Mouse (Mus musculus): ENCODE measurements at regions not wholly inside any gene's neighbourhood (a gene's known extent, or its start where the extent isn't known, plus 50 kb on each side); places are given as distances from the start of the nearest gene placed in this dataset.

GRCm38 (mm10) chr14:76625589-76626368, 69.1 kb upstream of the Serp2 start:
- no peak for DNase-seq

- DNase-seq, result no peak
Measured at GRCm38 (mm10) chr14:76624626-76625378, 68.1 kb upstream of the Serp2 start.

DNA sequence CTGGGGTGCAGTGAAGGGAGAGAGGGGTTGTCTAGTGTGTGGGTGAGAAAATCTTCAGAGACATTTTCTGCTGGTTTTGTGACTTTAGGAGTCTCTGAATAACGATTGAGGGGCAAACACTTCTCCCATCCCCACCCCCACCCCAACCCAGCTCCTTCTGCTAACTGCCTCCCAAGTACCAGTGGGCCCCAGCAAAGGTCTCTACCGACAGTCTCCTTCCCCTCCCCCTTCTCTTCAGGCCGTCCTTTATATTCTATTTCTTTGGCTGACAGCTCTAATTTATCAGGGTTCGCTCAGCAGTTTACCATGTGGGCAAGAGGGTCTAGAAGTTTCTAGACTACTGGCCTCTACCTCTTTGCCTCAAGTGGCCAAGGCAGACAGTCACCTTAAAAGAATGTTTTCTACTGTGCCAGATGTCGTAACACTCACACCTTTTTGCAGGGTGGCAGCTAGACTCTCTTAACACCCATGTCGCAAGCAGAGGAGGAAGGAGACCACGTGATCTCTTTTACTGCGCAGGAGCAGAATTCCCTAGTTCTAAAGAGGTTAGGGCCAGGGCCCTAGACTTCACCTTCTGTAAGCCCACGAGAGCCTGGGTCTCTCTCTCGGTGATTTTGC, 66.8 kb upstream of the Serp2 start:
- DNase-seq, result peak; percentile 46 to 57

GRCm38 (mm10) chr14:76622634-76623291, 66.1 kb upstream of the Serp2 start:
- DNase-seq, result peak; percentile 48 to 53

DNA sequence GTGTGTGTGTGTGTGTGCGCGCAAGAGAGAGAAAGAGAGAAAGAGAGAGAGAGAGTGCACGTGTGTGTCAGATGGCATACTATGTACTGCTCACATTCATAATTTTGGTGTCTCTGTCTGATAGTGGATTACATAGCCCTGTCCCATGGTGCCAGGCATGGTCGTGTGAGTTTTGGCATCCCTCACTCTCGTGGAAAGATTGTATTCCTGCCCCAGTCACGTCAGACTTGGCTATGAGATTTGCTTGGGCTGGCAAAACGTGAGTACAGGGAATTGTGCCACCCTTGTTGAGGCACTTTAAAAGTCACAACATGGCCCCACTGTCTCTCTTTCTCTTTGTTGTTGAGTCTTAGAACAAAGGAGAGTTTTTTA, 62.3 kb upstream of the Serp2 start:
- DNase-seq, result no peak

DNA sequence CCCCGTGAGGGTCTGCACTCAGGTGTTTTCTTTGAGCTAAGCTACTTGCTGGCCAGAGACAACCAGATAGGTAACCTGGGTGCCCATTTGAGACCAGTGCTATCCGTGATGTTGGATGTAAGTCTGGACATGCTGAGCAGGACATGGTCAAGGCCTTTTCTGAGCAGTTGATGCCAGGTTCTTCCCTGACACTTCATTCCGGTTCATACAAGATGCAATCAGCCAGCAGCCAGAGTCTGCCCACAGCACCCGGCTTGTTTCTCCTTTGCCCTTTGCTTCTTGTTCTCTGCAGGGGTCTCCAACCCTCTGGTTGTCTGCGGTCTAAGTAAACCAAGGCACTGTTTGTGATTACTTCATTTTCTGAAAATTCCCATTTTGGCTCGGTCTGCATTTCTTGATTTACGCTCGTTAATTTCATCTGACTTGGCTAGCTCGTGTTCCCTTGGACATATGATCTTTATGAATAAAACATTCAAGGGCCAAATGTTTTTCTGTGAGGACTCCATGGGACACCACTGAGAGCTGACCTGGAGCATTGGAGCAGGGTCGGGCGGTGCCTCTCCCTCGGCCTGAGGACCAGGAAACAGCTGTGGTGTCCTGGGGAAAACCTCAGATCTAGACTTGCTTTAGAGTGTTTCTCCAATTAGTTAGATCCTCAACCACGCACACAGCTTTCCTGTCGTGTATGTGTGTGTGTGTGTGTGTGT, 61.8 kb upstream of the Serp2 start:
- DNase-seq, result no peak

DNA sequence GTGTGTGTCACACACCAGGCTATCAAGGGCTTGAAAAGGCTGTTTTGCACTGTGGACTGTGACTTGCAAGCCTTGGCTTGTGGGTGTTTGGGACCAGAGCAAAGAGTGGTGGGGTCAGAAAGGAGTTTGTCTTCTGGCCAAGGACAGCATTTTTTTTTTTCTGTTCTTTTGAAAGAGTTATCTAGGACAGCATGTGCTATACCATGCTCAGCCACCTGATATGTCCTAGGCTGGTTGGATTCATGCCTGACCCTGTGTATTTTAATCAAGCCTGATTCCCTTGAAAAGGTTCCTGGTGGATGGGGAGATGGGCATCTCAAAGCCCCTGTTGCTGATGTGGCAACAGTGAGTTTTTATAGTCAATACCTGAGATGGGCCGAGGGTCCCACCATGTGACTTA, 61.2 kb upstream of the Serp2 start:
- no peak for DNase-seq

- peak in 1 of 2 experiments; percentile 83 for DNase-seq
Measured at GRCm38 (mm10) chr14:76617447-76617846, 60.8 kb upstream of the Serp2 start.

GRCm38 (mm10) chr14:76616367-76616683, 59.6 kb upstream of the Serp2 start:
- DNase-seq, result no peak

DNA sequence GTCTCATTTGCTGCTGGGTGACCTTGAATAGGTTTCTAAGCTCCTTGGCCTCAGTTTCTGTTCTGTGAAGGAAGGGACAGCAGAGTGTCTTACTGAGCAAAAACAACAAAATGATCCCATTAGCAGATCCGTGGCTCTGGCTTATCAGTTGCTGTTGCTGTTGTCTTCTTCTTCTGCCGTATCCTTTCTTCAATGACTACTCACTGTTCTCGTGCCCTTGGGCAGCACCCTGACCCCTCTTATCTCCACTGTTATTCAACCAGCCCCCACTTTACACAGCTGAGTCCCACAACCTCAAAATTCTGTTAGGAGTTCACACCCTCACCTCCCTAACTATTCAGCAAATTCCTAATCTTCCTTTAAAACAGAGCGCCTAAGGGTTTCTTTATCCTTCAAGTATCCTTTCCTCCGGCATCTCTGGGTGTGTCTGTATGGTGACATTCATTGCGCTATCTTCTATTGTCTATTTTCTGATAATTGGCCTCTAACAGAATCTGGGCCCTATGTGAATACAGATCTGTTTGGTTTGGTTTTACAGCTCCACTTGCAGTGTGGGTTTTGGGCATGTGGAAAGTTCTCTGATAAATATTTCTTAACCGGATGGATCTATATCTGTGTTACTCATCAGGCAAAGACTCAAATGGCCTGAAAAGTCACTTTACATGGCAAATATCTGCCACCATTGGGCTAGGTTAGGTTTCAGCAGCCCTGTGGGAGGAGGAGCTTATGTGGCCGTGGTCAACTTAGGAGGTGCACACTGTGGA, 59.1 kb upstream of the Serp2 start:
- no peak for DNase-seq

- DNase-seq, result no peak
Measured at GRCm38 (mm10) chr14:76615182-76615581, 58.5 kb upstream of the Serp2 start.

- DNase-seq, result no peak
Measured at GRCm38 (mm10) chr14:76614682-76615081, 58.0 kb upstream of the Serp2 start.

- no peak for DNase-seq
Measured at GRCm38 (mm10) chr14:76613604-76614003, 56.9 kb upstream of the Serp2 start.

DNA sequence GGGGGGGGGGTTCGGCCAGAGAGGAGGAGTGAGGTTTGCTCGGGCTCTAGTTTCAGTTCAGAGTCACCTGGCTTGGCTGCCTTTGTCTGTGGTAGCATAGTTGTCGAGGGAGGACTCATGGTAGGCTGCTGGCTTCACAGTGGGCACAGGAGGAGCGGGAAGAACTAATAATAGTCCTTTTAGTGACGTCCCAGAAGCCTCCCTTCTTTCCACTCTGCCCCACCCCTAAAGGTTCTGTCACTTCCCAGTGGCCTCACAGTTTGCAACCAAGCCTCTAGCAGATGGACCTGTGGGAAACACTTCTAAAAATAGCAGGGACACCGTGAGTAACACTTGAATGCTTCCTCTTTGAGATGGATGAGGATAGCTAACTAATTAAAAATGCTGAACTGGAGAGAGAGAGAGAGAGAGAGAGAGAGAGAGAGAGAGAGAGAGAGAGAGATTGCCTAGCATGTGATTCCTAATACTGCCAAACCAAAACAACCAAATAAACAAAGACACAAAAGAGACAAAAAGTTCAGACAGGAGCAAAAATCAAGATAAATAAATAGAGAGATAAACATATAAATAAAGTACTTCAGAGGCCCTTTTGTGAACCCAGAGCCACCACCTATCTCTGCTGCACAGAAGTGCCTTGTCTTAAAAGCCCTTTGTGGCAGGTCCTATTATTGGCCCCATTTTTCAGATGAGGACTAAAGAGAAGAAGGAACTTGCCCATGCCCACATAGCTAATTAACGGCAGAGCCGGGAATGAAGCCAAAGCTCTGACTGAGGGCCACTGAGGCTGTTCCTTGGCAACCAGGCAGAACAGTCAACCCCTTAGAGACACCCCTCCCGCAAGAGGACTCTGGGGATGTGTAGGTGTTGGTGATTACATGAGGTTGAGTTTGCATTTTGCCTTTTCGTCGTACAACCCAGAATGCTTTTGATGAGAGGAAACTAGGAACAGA, 54.0 kb upstream of the Serp2 start:
- DNase-seq, result peak in 1 of 2 experiments; percentile 36

Data from lung, postnatal 4 days (tissue).